Mouse (Mus musculus) CH12.LX (cell line): ENCODE measurements around the gene Galnt18.

Source experiments
- CHD2 ChIP-seq: IDR thresholded peaks from 2 replicates; pipeline ENCODE4 v1.6.1; 2011; ENCODE audit warnings: low read length, improper control_type of control experiment
- CTCF ChIP-seq, 2 experiments: IDR thresholded peaks in 1 of 2; conservative IDR thresholded peaks in 1 of 2; 2 replicates each; pipeline ENCODE4 v1.5.1; 2011 to 2012; ENCODE audit warnings: low read depth in 2 of 2, low read length in 2 of 2, improper control_type of control experiment in 1 of 2, inconsistent platforms in 1 of 2, mild to moderate bottlenecking in 1 of 2, moderate library complexity in 1 of 2
- HCFC1 ChIP-seq: IDR thresholded peaks from 2 replicates; pipeline ENCODE4 v1.6.1; 2012; ENCODE audit warnings: low read depth, mild to moderate bottlenecking, inconsistent platforms, low read length, improper control_type of control experiment
- MAFK ChIP-seq: IDR thresholded peaks from 2 replicates; pipeline ENCODE4 v1.6.1; 2011; ENCODE audit warnings: low read length, improper control_type of control experiment; ENCODE audit not compliant: insufficient replicate concordance
- MAZ ChIP-seq: IDR thresholded peaks from 2 replicates; pipeline ENCODE4 v1.6.1; 2012; ENCODE audit warnings: low read depth, mild to moderate bottlenecking, inconsistent platforms, low read length, improper control_type of control experiment, moderate library complexity
- MYC ChIP-seq: IDR thresholded peaks from 2 replicates; pipeline ENCODE4 v1.6.1; 2011; ENCODE audit warnings: low read depth, mild to moderate bottlenecking, improper control_type of control experiment, low read length
- RCOR1 ChIP-seq: conservative IDR thresholded peaks from 2 replicates; pipeline ENCODE4 v1.6.1; 2012; ENCODE audit warnings: low read depth, mild to moderate bottlenecking, inconsistent platforms, low read length, improper control_type of control experiment
- UBTF ChIP-seq: IDR thresholded peaks from 2 replicates; pipeline ENCODE4 v1.6.1; 2012; ENCODE audit warnings: low read depth, mild to moderate bottlenecking, inconsistent platforms, low read length, improper control_type of control experiment, moderate library complexity
- ZKSCAN1 ChIP-seq: IDR thresholded peaks from 2 replicates; pipeline ENCODE4 v1.6.1; 2012; ENCODE audit warnings: low read depth, inconsistent platforms, low read length, improper control_type of control experiment, borderline replicate concordance
- ZNF384 ChIP-seq: IDR thresholded peaks from 2 replicates; pipeline ENCODE4 v1.6.1; 2012; ENCODE audit warnings: low read depth, low read length, improper control_type of control experiment, inconsistent platforms

DNA sequence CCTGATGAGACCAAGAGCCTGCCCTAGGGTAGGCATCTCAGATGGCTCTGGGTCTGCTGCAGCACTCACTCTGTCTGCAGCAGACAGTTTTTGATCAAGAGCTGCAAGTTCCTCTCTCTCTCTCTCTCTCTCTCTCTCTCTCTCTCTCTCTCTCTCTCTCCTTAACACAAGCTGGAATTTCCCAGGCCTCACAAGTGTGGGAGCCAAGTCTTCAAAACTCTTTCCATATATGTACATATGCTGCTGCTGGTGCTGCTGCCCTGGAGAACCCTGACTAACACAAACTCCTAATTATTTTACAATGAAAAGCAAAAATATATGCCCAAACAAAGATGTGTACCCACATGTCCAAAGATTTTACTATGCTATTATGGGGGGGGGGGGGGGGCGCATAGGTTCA, 26.3 kb upstream of the Galnt18 start:
- TF ChIP-seq MYC (no peak), HCFC1 (no peak), ZKSCAN1 (no peak), CTCF (conservative IDR thresholded peaks at IDR 0.05 in 1 of 2, IDR thresholded peaks at IDR 0.05 in 1 of 2; ENCODE audit: low read depth in 2 of 2, low read length in 2 of 2) (no peak), RCOR1 (no peak), CHD2 (no peak), ZNF384 (no peak), UBTF (no peak), MAZ (no peak), MAFK (no peak)
